Mouse (Mus musculus): ENCODE results near the gene Ctc1.

GRCm38 (mm10) chr11:69016755-69017154, 1.0 kb downstream of the Ctc1 start:
- TF ChIP-seq CTCF (IDR thresholded peaks at IDR 0.05; ENCODE audit: control insufficient read depth, insufficient read depth, insufficient read length): no peak
- TF ChIP-seq USF1 (IDR thresholded peaks at IDR 0.05; ENCODE audit: low read depth): no peak
- TF ChIP-seq MAX (IDR thresholded peaks at IDR 0.05): no peak
- no peak for TF ChIP-seq CEBPB (IDR thresholded peaks at IDR 0.05; ENCODE audit: low read depth)
- TF ChIP-seq MYOD1 (IDR thresholded peaks at IDR 0.05; ENCODE audit: control insufficient read depth, insufficient read length, low read depth): no peak
- TF ChIP-seq MYOG (IDR thresholded peaks at IDR 0.05; ENCODE audit: control insufficient read depth, extremely low read depth, insufficient read length): no peak
- TF ChIP-seq FOSL1 (IDR thresholded peaks at IDR 0.05; ENCODE audit: insufficient read depth, low read length, poor library complexity, severe bottlenecking): no peak
